Mouse (Mus musculus): ENCODE data around the gene Lonrf2. TPM values are rescaled to one million over a fixed set of nuclear protein-coding genes. Genes with fewer than 3 reads are reported as not detected.

Lonrf2 gene
- polyA plus RNA-seq, 1 experiment, result not detected

DNA sequence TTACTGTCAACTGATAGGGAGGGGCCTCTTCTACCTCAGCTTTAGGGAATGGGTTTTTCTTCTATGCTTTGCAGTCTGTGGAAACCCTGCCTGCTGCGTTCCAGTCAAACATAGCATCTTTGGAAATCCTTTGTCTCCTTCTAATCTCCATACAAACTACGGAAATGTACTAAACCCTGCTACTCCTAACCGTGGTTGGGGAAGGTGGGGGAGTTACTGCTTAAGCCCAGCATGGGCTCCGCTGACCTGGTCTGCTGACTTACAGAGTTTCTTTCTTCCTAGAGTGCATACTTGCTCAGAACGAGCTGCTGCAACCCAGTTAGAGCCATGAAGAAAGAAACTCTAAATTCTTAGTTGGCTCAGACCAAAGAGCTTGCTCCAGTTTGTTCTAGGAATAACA lies 41.0 kb downstream of the Lonrf2 start:
- no peak overlapping the region for H3K4me2 ChIP-seq (ENCODE audit: low read depth)
- H3K79me2 ChIP-seq (ENCODE audit: control insufficient read depth, insufficient read depth), result no peaks in the 10 kb centered on the region
- H3K4me3 ChIP-seq, result no peak overlapping the region
- no peak for TF ChIP-seq POLR2A (IDR thresholded peaks at IDR 0.05; ENCODE audit: insufficient read length, low read depth)
- no peak for TF ChIP-seq SRF (IDR thresholded peaks at IDR 0.05; ENCODE audit: control insufficient read depth, insufficient read length, low read depth)
- no peak for TF ChIP-seq MAX (IDR thresholded peaks at IDR 0.05; ENCODE audit: low read depth)
- no peak for TF ChIP-seq TCF3 (IDR thresholded peaks at IDR 0.05; ENCODE audit: insufficient read length, low read depth)
- no peak for TF ChIP-seq REST (IDR thresholded peaks at IDR 0.05; ENCODE audit: insufficient read depth, insufficient read length)
- no peak for TF ChIP-seq USF1 (IDR thresholded peaks at IDR 0.05; ENCODE audit: low read depth)
- no peak for TF ChIP-seq MYOD1 (IDR thresholded peaks at IDR 0.05; ENCODE audit: control insufficient read depth in 1 of 3, insufficient read length in 2 of 3, low read depth in 2 of 3)
- no peak for TF ChIP-seq POLR2AphosphoS2 (IDR thresholded peaks at IDR 0.05; ENCODE audit: insufficient read length, low read depth)
- TF ChIP-seq E2F4 (IDR thresholded peaks at IDR 0.05; ENCODE audit: insufficient read depth), result no peak
- no peak for TF ChIP-seq TCF12 (IDR thresholded peaks at IDR 0.05; ENCODE audit: insufficient read depth, poor library complexity, severe bottlenecking)
- TF ChIP-seq MYOG (IDR thresholded peaks at IDR 0.05; ENCODE audit: control insufficient read depth in 1 of 3, insufficient read depth in 1 of 3, insufficient read length in 2 of 3, low read depth in 2 of 3), result no peak
- no peak for TF ChIP-seq CEBPB (IDR thresholded peaks at IDR 0.05; ENCODE audit: insufficient read depth, poor library complexity, severe bottlenecking)
- H3K36me3 ChIP-seq (ENCODE audit: control insufficient read depth, insufficient read depth), result no peaks in the 10 kb centered on the region
- no peak overlapping the region for H3ac ChIP-seq (ENCODE audit: control insufficient read depth, insufficient read length)
- H3K27me3 ChIP-seq (ENCODE audit: control insufficient read depth, insufficient read depth, insufficient read length), result no peaks in the 10 kb centered on the region

DNA sequence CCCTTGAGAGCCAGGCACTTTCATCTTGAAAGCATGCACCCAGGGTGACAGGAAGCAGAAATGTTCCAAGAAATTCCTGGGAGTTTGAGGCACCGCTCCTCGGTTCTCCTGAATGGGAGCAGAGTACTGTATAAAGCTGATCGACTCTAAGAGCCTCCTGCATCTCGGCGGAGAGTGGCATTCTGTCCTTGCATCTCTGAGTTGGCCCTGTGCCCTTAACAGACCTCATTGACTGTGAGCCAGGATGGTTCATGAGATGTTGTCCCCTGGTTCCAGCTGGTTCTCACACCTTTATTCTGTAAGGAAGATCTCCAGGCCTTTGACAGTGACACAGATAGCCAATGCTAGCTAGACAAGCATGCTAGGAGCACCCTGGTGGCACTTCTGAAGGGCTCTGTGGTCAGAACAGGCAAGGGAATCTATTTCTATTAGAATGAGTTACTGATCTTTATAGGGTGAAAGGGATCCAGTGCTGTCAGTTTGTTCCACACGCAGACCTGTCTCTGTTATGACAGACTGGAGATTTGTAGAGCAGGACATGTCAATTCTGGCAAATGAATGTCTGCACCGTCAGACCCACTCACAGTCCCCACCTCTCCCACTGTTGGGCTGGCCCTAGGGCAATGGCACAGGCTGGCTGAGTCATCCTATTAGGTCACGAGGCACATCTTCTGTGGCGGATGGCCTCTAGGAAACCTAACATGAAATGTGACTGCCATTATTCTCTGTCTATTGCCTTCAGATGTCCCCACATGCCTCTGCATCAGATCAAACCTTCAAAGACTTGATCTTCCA lies 45.3 kb downstream of the Lonrf2 start:
- Histone ChIP-seq H3K27me3 (ENCODE audit: control insufficient read depth, insufficient read depth, insufficient read length) (no peaks in the 10 kb centered on the region), H3K36me3 (ENCODE audit: control insufficient read depth, insufficient read depth) (no peaks in the 10 kb centered on the region), H3K4me3 (no peak overlapping the region), H3ac (ENCODE audit: control insufficient read depth, insufficient read length) (no peak overlapping the region), H3K4me2 (ENCODE audit: low read depth) (no peak overlapping the region), H3K79me2 (ENCODE audit: control insufficient read depth, insufficient read depth) (no peaks in the 10 kb centered on the region)
- no peak for TF ChIP-seq MYOG (IDR thresholded peaks at IDR 0.05; ENCODE audit: control insufficient read depth in 1 of 3, insufficient read depth in 1 of 3, insufficient read length in 2 of 3, low read depth in 2 of 3)
- TF ChIP-seq POLR2A (IDR thresholded peaks at IDR 0.05; ENCODE audit: insufficient read length, low read depth), result no peak
- TF ChIP-seq POLR2AphosphoS2 (IDR thresholded peaks at IDR 0.05; ENCODE audit: insufficient read length, low read depth), result no peak
- TF ChIP-seq MAX (IDR thresholded peaks at IDR 0.05; ENCODE audit: low read depth), result no peak
- TF ChIP-seq USF1 (IDR thresholded peaks at IDR 0.05; ENCODE audit: low read depth), result no peak
- no peak for TF ChIP-seq MYOD1 (IDR thresholded peaks at IDR 0.05; ENCODE audit: control insufficient read depth in 1 of 3, insufficient read length in 2 of 3, low read depth in 2 of 3)
- TF ChIP-seq SRF (IDR thresholded peaks at IDR 0.05; ENCODE audit: control insufficient read depth, insufficient read length, low read depth), result no peak
- no peak for TF ChIP-seq REST (IDR thresholded peaks at IDR 0.05; ENCODE audit: insufficient read depth, insufficient read length)
- TF ChIP-seq TCF12 (IDR thresholded peaks at IDR 0.05; ENCODE audit: insufficient read depth, poor library complexity, severe bottlenecking), result no peak
- no peak for TF ChIP-seq CEBPB (IDR thresholded peaks at IDR 0.05; ENCODE audit: insufficient read depth, poor library complexity, severe bottlenecking)
- TF ChIP-seq E2F4 (IDR thresholded peaks at IDR 0.05; ENCODE audit: insufficient read depth), result no peak

DNA sequence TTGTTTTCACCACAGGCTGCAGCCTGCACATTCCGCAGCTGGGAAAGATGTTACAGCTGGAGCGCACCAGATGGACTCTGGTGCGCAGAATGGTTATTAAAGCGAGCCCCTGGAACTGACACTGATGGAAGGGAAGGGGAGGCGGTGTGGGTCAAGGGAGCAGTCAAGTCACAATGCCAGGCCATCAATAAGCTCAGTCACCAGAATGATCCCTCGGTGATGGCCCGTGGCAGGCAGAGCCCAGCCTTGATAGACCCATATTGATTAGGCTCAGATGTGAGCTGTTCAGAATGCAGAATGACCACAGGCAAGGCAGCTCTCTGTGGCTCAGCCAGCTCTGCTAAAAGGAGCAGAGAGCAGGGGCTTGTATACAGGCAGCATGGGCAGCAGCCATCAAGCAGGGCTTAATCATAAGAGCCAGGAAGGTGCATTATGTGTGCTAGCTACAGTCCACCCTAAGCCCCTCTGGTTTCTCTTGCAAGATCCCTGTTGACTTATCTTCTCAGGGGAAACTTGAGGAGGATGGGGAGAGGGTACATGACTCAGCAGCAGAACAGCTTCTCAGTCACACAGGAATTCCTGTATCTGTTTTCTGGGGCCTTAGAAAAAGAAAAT lies 46.4 kb downstream of the Lonrf2 start:
- Histone ChIP-seq H3K36me3 (ENCODE audit: control insufficient read depth, insufficient read depth) (no peaks in the 10 kb centered on the region), H3ac (ENCODE audit: control insufficient read depth, insufficient read length) (no peak overlapping the region), H3K4me3 (no peak overlapping the region), H3K4me2 (ENCODE audit: low read depth) (no peak overlapping the region), H3K27me3 (ENCODE audit: control insufficient read depth, insufficient read depth, insufficient read length) (no peaks in the 10 kb centered on the region), H3K79me2 (ENCODE audit: control insufficient read depth, insufficient read depth) (no peaks in the 10 kb centered on the region)
- TF ChIP-seq MYOG (IDR thresholded peaks at IDR 0.05; ENCODE audit: control insufficient read depth in 1 of 3, insufficient read depth in 1 of 3, insufficient read length in 2 of 3, low read depth in 2 of 3) (no peak), USF1 (IDR thresholded peaks at IDR 0.05; ENCODE audit: low read depth) (no peak), MAX (IDR thresholded peaks at IDR 0.05; ENCODE audit: low read depth) (no peak), SRF (IDR thresholded peaks at IDR 0.05; ENCODE audit: control insufficient read depth, insufficient read length, low read depth) (no peak), MYOD1 (IDR thresholded peaks at IDR 0.05; ENCODE audit: control insufficient read depth in 1 of 3, insufficient read length in 2 of 3, low read depth in 2 of 3) (no peak), TCF12 (IDR thresholded peaks at IDR 0.05; ENCODE audit: insufficient read depth, poor library complexity, severe bottlenecking) (no peak), REST (IDR thresholded peaks at IDR 0.05; ENCODE audit: insufficient read depth, insufficient read length) (no peak), POLR2AphosphoS2 (IDR thresholded peaks at IDR 0.05; ENCODE audit: insufficient read length, low read depth) (no peak), POLR2A (IDR thresholded peaks at IDR 0.05; ENCODE audit: insufficient read length, low read depth) (no peak), E2F4 (IDR thresholded peaks at IDR 0.05; ENCODE audit: insufficient read depth) (no peak), TCF3 (IDR thresholded peaks at IDR 0.05; ENCODE audit: insufficient read length, low read depth) (no peak), CEBPB (IDR thresholded peaks at IDR 0.05; ENCODE audit: insufficient read depth, poor library complexity, severe bottlenecking) (no peak)

DNA sequence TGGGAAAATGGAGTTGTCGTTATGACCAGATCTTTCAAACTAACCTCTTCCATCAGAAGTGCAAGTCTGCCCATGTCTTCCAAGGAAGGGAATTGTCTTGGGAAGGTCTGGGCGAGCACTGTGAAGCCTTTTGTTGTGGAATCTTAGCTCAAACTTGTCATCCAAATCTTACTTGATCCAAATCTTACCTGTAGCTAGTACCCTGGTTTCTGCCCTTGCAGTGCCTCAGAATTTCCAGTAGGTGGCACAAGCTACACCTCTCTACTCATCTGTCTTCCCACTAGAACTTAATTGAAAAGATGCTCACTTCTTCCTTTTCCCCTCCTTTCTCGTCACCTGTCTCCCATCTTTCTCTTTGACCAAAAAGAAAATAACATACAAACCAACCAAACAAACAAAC lies 47.6 kb downstream of the Lonrf2 start:
- no peak overlapping the region for H3K4me3 ChIP-seq
- no peaks in the 10 kb centered on the region for H3K27me3 ChIP-seq (ENCODE audit: control insufficient read depth, insufficient read depth, insufficient read length)
- H3K79me2 ChIP-seq (ENCODE audit: control insufficient read depth, insufficient read depth), result no peaks in the 10 kb centered on the region
- no peak overlapping the region for H3ac ChIP-seq (ENCODE audit: control insufficient read depth, insufficient read length)
- no peak overlapping the region for H3K4me2 ChIP-seq (ENCODE audit: low read depth)
- H3K36me3 ChIP-seq (ENCODE audit: control insufficient read depth, insufficient read depth), result no peaks in the 10 kb centered on the region
- no peak for TF ChIP-seq USF1 (IDR thresholded peaks at IDR 0.05; ENCODE audit: low read depth)
- no peak for TF ChIP-seq TCF3 (IDR thresholded peaks at IDR 0.05; ENCODE audit: insufficient read length, low read depth)
- no peak for TF ChIP-seq SRF (IDR thresholded peaks at IDR 0.05; ENCODE audit: control insufficient read depth, insufficient read length, low read depth)
- no peak for TF ChIP-seq POLR2AphosphoS2 (IDR thresholded peaks at IDR 0.05; ENCODE audit: insufficient read length, low read depth)

Data from myocyte (in vitro differentiated cells).